Mouse (Mus musculus) limb, embryonic 11.5 days (tissue): ENCODE measurements at regions not wholly inside any gene's neighbourhood (a gene's known extent, or its start where the extent isn't known, plus 50 kb on each side); places are given as distances from the start of the nearest gene placed in this dataset.

Source experiments
- ATAC-seq: fragments of 200-750 bp; cut with Nextera tagmentation; 2 replicates; pipeline ENCODE4 v1.8.0; 2017; ENCODE audit warnings: low read depth; ENCODE audit not compliant: insufficient number of reproducible peaks, low FRiP score, low TSS enrichment
- DNase-seq: peaks from one replicate; pipeline ENCODE4 v3.0.0-alpha.2; 2015; ENCODE audit warnings: low spot score
- H3K27ac ChIP-seq: fragments of 300-500 bp; sonication (generic); replicated peaks from 2 replicates; pipeline ENCODE4 v1.5.1; 2014; ENCODE audit warnings: low read depth, mild to moderate bottlenecking, low read length
- H3K27me3 ChIP-seq: fragments of 300-500 bp; sonication (generic); 2 replicates; pipeline ENCODE4 v1.6.1; 2014; ENCODE audit warnings: mild to moderate bottlenecking, low read length, mixed read lengths; ENCODE audit not compliant: control insufficient read depth, insufficient read depth
- H3K36me3 ChIP-seq: fragments of 300-500 bp; sonication (generic); 2 replicates; pipeline ENCODE4 v1.6.1; 2014; ENCODE audit warnings: mild to moderate bottlenecking, low read length, moderate library complexity, mixed read lengths; ENCODE audit not compliant: control insufficient read depth, insufficient read depth
- H3K4me1 ChIP-seq: fragments of 300-500 bp; sonication (generic); 2 replicates; pipeline ENCODE4 v1.6.1; 2014; ENCODE audit warnings: low read length, mixed read lengths; ENCODE audit not compliant: control insufficient read depth, insufficient read depth
- H3K4me2 ChIP-seq: fragments of 300-500 bp; sonication (generic); 2 replicates; pipeline ENCODE4 v1.6.1; 2014; ENCODE audit warnings: low read depth, mild to moderate bottlenecking, moderate library complexity; ENCODE audit not compliant: severe bottlenecking
- H3K4me3 ChIP-seq: fragments of 300-500 bp; sonication (generic); 2 replicates; pipeline ENCODE4 v1.5.1; 2014; ENCODE audit warnings: low read depth, low read length
- H3K9ac ChIP-seq: fragments of 300-500 bp; sonication (generic); 2 replicates; pipeline ENCODE4 v1.6.1; 2014; ENCODE audit warnings: mild to moderate bottlenecking, low read length
- H3K9me3 ChIP-seq: fragments of 300-500 bp; sonication (generic); 2 replicates; pipeline ENCODE4 v1.6.1; 2016; ENCODE audit warnings: low read length; ENCODE audit not compliant: control insufficient read depth
- WGBS: fragments of 180-500 bp; shearing (Covaris S2); extraction: QIAGEN DNeasy Blood & Tissue Kit; methylation state at CpG from one replicate; pipeline ENCODE4 v1.1.7; 2014; 5-methylcytosine and 5-hydroxymethylcytosine counted together

DNA sequence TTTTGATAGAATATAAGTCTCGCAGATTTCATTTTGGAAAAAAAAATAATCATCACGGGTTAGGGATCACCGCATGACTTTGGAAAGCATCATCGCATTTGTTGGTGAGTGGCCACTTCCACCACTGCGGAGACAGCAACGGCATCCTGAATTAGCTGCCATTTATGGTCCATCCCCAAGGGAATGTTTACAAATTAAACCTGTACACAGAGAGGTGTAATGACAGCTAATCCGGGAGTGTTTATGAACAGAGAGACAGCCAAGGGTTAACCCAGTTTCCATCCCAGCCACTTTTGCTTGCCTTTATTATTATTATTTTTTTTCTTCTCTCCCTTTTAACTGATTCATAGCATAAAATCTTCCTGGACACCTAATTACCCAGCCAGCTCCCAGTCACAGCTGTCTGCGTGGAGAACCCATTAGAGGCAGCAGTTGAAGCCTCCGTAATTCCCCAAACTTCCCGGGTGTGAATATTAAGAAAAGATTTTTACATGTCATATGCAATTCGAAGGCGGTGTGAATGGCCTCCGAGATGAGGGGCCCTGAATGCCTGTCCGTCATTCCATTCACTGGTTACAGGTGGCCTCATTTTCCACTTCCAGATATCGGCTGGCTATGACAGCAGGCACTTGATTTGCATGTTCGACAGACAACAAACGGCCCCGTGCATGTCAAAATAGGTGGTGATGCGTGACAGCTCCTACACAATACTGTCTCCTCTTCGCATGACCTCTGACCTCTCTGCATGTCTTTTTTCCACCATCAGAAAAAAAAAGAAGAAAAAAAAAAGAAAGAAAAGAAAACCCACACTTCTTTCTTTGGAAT, 323.7 kb upstream of the Adamts16 start:
- ATAC-seq (no peak), DNase-seq (no peak)
- no peak overlapping the region for H3K4me2 ChIP-seq
- no peak overlapping the region for H3K27ac ChIP-seq
- H3K27me3 ChIP-seq: no peaks in the 10 kb centered on the region
- no peaks in the 10 kb centered on the region for H3K36me3 ChIP-seq
- no peaks in the 10 kb centered on the region for H3K9me3 ChIP-seq
- H3K9ac ChIP-seq: no peak overlapping the region
- WGBS: 75% methylated on average over 20 of the region's 20 CpGs
- H3K4me1 ChIP-seq: no peaks in the 10 kb centered on the region
- no peak overlapping the region for H3K4me3 ChIP-seq

DNA sequence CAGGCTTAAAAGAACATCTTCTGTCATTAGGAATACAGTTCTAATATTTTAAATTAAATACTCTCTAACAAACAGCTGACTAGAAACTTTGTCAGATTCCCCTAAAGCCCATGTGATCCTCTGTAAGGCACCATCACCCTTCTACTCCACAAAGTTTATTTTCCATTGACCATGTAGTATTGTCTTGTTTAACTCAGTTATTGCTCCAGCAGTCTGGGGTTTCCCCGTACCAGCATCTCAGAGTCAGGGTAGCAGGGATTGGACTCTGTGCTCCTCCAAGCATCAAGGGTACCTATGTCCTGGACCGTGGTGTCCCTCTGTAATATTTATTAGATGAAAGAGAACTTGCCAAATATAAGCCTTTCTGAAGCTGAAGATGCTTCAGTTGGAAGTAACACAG, 322.4 kb upstream of the Adamts16 start:
- Histone ChIP-seq H3K36me3 (no peaks in the 10 kb centered on the region), H3K4me3 (no peak overlapping the region), H3K4me2 (no peak overlapping the region), H3K27me3 (no peaks in the 10 kb centered on the region), H3K27ac (no peak overlapping the region), H3K4me1 (no peaks in the 10 kb centered on the region), H3K9ac (no peak overlapping the region), H3K9me3 (no peaks in the 10 kb centered on the region)
- DNase-seq (no peak), ATAC-seq (no peak)
- 85% methylated on average over 2 of the region's 2 CpGs for WGBS

DNA sequence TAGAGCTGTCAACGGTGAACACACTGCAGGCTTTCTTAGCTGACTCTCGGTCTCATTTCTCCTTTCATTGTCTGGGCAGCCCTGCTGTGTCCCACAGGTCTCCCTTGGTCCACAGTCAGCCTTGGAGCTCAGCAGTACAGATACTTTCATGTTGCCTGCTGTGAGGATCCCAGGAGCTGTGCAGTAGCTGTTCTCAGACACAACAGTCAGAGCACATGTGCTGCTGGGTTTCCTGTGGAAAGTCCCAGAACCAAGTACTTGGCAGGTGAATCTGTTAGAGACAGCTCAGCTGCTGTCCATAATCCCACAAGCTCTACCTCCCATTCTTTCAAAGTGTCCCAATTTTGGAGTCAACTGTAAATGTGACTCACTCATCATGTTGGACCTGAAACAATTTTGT, 321.3 kb upstream of the Adamts16 start:
- no peaks in the 10 kb centered on the region for H3K9me3 ChIP-seq
- no peak for ATAC-seq
- DNase-seq: no peak
- 79% methylated on average over 2 of the region's 2 CpGs for WGBS
- no peak overlapping the region for H3K9ac ChIP-seq
- no peak overlapping the region for H3K27ac ChIP-seq
- no peak overlapping the region for H3K4me3 ChIP-seq
- no peak overlapping the region for H3K4me2 ChIP-seq
- H3K27me3 ChIP-seq: no peaks in the 10 kb centered on the region
- no peaks in the 10 kb centered on the region for H3K36me3 ChIP-seq
- no peaks in the 10 kb centered on the region for H3K4me1 ChIP-seq

- H3K9me3 ChIP-seq: no peaks in the 10 kb centered on the region
- H3K4me1 ChIP-seq: no peaks in the 10 kb centered on the region
- no peak for ATAC-seq
- H3K36me3 ChIP-seq: no peaks in the 10 kb centered on the region
- H3K27ac ChIP-seq: no peak overlapping the region
- 76% methylated on average over 13 of the region's 13 CpGs for WGBS
- H3K4me3 ChIP-seq: no peak overlapping the region
- no peak overlapping the region for H3K9ac ChIP-seq
- H3K4me2 ChIP-seq: no peak overlapping the region
- peak; percentile 23 for DNase-seq
- no peaks in the 10 kb centered on the region for H3K27me3 ChIP-seq
These were observed 316.8 kb upstream of the Adamts16 start for GRCm38 (mm10) chr13:71158300-71158860.

- ATAC-seq: no peak
- Histone ChIP-seq H3K27ac (no peak overlapping the region), H3K4me3 (no peak overlapping the region), H3K9me3 (no peaks in the 10 kb centered on the region), H3K4me2 (no peak overlapping the region), H3K36me3 (no peaks in the 10 kb centered on the region), H3K4me1 (no peaks in the 10 kb centered on the region), H3K9ac (no peak overlapping the region), H3K27me3 (no peaks in the 10 kb centered on the region)
- 71% methylated on average over 14 of the region's 14 CpGs for WGBS
- no peak for DNase-seq
These were observed 316.2 kb upstream of the Adamts16 start for GRCm38 (mm10) chr13:71157656-71158299.

DNA sequence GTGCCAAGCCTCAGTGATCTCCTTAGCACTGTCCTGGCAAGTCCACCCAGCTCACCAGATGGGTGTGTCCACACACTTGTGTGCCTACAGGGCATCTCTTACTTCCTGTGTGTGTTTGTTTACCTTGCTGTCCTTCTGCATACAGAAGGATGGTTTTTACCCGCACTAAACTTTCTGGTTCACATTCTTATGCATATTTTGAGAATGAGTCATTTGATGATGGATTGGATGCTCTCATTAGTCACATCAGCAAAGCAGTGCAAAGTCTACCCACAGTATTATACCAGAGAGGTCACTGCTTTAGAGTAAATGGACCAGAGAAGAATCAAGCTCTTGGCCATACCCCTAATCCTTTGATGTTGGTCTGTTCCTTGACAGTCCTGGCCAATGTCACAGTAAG, 308.5 kb upstream of the Adamts16 start:
- H3K9ac ChIP-seq: no peak overlapping the region
- no peak for DNase-seq
- H3K4me1 ChIP-seq: no peaks in the 10 kb centered on the region
- no peak overlapping the region for H3K4me2 ChIP-seq
- H3K9me3 ChIP-seq: no peaks in the 10 kb centered on the region
- H3K27me3 ChIP-seq: no peaks in the 10 kb centered on the region
- 81% methylated on average over 1 of the region's 1 CpGs for WGBS
- H3K27ac ChIP-seq: no peak overlapping the region
- no peak for ATAC-seq
- no peaks in the 10 kb centered on the region for H3K36me3 ChIP-seq
- no peak overlapping the region for H3K4me3 ChIP-seq

DNA sequence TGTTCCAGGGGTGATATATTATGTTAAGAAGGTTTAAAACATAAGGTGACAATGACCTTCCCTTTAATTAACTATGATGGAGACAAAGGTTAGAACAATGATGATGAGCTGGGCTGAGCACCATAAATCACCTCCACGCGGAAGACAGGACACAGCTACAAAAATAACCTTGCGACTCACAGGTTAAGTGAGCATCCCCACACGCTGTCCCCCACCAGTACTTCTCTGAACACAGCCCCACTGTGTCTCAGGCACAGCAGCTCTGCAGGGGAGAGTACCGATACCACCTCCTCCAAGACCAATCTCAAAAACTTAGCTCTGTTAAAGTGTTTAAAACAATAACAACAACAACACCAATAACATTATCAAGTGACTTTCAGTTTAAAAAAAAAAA, 307.7 kb upstream of the Adamts16 start:
- no peaks in the 10 kb centered on the region for H3K9me3 ChIP-seq
- no peak overlapping the region for H3K4me3 ChIP-seq
- no peak overlapping the region for H3K4me2 ChIP-seq
- no peak overlapping the region for H3K9ac ChIP-seq
- no peak for ATAC-seq
- H3K4me1 ChIP-seq: no peaks in the 10 kb centered on the region
- no peak overlapping the region for H3K27ac ChIP-seq
- DNase-seq: no peak
- 64% methylated on average over 5 of the region's 5 CpGs for WGBS
- no peaks in the 10 kb centered on the region for H3K27me3 ChIP-seq
- no peaks in the 10 kb centered on the region for H3K36me3 ChIP-seq

GRCm38 (mm10) chr13:71148491-71149302, 307.1 kb upstream of the Adamts16 start:
- no peaks in the 10 kb centered on the region for H3K9me3 ChIP-seq
- 51% methylated on average over 8 of the region's 8 CpGs for WGBS
- H3K27me3 ChIP-seq: no peaks in the 10 kb centered on the region
- ATAC-seq (no peak), DNase-seq (no peak)
- H3K4me3 ChIP-seq: no peak overlapping the region
- H3K9ac ChIP-seq: no peak overlapping the region
- no peak overlapping the region for H3K27ac ChIP-seq
- H3K4me1 ChIP-seq: no peaks in the 10 kb centered on the region
- H3K4me2 ChIP-seq: no peak overlapping the region
- no peaks in the 10 kb centered on the region for H3K36me3 ChIP-seq
